Mouse (Mus musculus) ovary, postnatal 36 days (tissue): Measurements from ENCODE around the gene Abhd17c.
"Not testable (repeated sequence)": the region's sequence is repeated elsewhere in the genome, so short reads cannot be mapped to it uniquely, and the experiment has no call there.

ENCODE experiments used
- DNase-seq: peaks from one replicate; pipeline ENCODE4 v3.0.0; 2022; ENCODE audit warnings: low spot score, mixed read lengths

Abhd17c gene

GRCm38 (mm10) chr7:84152374-84152773, 681 bp upstream of the Abhd17c start:
- DNase-seq = no peak

DNA sequence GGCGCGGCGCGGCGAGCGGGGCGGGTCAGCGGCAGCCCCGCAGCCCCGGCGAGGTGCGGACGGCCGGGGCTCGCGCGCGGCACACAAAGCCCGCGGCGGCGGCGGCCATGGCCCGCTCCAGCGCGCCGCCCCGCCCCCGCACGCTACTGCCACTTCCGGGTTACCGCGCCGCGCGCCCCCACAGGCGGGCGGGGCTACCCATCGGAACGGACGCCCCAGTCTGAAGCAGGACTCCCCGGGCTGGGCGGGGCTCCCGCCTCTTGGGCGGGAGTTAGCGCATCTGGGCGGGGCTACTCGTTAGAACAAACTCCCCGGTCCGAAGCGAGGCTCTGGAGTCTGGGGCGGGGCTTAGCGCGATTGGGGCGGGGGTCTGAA, 254 bp upstream of the Abhd17c start:
- DNase-seq = peak; percentile 94

- DNase-seq = no peak
Measured at GRCm38 (mm10) chr7:84150361-84151000, 1.2 kb downstream of the Abhd17c start.

GRCm38 (mm10) chr7:84149821-84150220, 1.9 kb downstream of the Abhd17c start:
- no peak for DNase-seq

GRCm38 (mm10) chr7:84148896-84149295, 2.8 kb downstream of the Abhd17c start:
- DNase-seq = no peak

DNA sequence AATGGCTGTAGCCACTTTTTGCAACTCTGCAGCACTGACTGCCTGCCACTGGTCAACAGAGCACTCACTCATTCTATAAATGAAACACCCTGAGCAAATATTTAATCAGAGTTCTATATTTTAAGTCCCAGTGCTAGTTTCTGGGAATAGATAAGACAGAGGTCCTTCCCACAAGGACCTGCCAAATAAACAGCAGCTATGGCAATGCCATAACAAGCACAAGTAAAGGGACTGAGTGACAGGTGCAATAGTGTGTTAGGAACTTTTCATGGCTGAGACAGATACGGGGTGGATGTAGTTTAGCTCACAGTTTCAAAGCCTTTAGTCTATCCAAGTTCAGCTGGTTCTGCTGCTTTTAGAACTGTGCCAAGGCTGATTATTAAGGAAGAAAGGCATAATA, 3.9 kb downstream of the Abhd17c start:
- no peak for DNase-seq

DNA sequence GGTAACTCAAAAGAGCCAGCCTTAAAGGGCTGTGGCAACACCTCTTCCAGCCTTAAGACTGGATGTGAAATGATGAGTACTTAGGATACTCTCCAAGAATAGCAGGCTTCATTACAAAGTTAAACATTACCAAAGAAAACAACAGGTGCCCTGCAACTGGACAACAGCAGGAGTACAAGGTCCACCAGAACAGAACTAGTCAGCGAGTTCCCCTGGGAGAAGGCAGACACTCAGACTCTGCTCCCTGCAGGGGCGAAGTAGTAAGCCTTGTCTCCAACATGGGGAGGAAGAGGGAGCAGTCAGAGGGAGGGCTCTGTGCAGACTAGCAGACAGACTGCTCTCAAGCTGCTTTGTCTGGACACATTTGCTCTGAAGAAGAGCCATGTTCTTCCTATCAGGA, 6.1 kb downstream of the Abhd17c start:
- DNase-seq = no peak

- DNase-seq = no peak
Measured at GRCm38 (mm10) chr7:84142736-84143473, 8.8 kb downstream of the Abhd17c start.

GRCm38 (mm10) chr7:84142196-84142595, 9.5 kb downstream of the Abhd17c start:
- no peak for DNase-seq

DNA sequence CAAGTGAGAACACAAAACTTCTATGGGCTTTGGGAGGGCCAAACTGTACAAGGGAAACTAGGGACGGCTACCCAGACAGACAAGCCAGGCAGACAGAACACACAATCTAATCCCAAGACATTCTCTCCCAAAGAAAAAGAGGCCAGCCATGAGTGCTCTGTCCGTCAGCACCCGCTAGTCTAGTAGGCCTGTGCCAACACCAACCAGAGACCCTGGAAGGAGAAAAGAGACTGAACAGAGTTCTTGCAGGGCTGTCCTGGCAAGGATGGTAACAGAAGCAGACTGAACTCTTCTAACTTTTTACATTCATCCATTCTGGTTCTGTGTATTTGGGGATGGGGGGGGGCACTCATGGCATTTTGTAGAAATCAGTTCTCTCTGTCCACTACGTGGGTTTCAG, 12.1 kb downstream of the Abhd17c start:
- no peak for DNase-seq

- DNase-seq = no peak
Measured at GRCm38 (mm10) chr7:84138731-84139130, 13.0 kb downstream of the Abhd17c start.

DNA sequence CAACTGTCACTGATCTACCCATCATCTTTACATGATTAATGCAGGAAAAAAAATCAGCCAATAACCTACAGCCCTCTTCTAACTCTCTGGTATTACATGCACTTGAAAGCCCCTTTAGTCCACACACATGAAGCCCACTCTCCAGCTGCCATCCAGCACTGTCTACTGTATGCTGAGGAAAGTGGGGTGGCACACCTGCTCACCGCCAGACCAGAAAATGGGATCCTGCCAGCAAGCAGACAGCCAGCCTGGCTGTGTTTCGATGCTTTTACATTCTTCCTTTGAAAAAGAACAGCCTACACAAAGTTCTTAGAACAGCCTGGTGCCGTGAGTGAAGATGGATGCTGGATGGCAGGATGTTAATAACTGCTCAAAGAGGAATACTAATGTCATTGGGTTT, 13.9 kb downstream of the Abhd17c start:
- DNase-seq = no peak

DNA sequence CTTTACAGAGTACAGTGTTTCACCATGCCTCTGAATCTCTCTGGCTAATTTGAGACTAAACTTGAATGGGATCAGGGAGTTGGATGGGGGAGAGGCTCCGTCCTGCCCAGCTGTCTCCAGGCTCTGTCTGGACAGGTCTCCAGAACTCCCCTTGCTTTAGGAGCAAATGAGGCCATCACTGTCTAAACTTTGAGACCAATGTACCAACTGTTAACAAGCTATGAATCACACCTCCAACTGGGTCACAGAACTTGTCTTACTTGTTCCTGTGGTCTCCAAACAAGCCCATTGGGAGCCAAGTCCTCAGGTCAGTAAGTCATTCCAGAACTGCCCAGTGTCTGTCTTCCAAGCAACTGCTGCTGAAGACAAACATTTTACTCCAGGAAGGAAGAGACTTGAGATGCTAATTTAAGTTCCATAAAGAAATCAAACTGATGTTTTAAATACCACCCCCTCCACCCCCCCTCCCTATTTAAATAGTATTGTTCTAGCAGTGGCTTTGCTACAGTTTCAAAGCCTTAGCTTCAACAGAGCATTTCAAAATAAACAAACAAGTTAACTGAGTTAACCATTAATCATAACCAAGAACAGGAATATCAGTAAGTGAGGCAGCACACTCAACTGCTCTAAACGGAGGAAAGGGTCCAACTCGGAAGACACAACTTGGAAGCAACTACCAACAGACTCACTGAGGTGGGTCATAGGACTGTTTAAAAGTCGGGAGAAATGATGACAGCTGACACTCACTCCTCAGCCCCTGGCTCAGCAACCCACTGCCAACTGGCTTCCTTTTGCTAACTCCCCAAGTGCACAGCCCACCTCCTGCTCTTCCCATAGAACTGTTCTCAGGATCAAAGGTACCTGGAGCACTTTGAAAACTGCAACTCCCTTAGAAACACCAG, 15.6 kb downstream of the Abhd17c start:
- no peak for DNase-seq

DNA sequence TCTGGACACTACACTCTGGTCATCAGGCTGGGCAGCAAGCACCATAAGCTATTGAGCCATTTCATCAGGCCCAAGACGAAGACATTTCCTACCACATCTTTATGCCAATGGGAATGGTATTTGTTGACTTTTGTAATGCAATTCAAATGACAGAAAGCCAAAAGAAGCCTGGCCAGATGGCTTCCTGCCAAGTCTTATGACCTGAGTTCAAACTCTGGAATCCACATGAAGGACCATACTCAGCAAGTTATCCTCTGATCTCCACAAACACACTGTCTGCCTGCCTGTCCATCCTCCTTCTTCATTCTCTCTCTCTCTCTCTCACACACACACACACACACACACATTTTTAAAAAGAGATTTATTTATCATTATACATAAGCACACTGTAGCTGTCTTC, 19.0 kb downstream of the Abhd17c start:
- DNase-seq = no peak

GRCm38 (mm10) chr7:84131736-84132135, 20.0 kb downstream of the Abhd17c start:
- DNase-seq = no peak

GRCm38 (mm10) chr7:84128661-84129060, 23.0 kb downstream of the Abhd17c start:
- DNase-seq = no peak

- no peak for DNase-seq
Measured at GRCm38 (mm10) chr7:84125730-84126129, 26.0 kb downstream of the Abhd17c start.

- DNase-seq = not testable (repeated sequence)
Measured at GRCm38 (mm10) chr7:84123651-84124050, 28.0 kb downstream of the Abhd17c start.

- no peak for DNase-seq
Measured at GRCm38 (mm10) chr7:84121778-84122177, 29.9 kb downstream of the Abhd17c start.

- DNase-seq = no peak
Measured at GRCm38 (mm10) chr7:84120142-84120760, 31.4 kb downstream of the Abhd17c start.

DNA sequence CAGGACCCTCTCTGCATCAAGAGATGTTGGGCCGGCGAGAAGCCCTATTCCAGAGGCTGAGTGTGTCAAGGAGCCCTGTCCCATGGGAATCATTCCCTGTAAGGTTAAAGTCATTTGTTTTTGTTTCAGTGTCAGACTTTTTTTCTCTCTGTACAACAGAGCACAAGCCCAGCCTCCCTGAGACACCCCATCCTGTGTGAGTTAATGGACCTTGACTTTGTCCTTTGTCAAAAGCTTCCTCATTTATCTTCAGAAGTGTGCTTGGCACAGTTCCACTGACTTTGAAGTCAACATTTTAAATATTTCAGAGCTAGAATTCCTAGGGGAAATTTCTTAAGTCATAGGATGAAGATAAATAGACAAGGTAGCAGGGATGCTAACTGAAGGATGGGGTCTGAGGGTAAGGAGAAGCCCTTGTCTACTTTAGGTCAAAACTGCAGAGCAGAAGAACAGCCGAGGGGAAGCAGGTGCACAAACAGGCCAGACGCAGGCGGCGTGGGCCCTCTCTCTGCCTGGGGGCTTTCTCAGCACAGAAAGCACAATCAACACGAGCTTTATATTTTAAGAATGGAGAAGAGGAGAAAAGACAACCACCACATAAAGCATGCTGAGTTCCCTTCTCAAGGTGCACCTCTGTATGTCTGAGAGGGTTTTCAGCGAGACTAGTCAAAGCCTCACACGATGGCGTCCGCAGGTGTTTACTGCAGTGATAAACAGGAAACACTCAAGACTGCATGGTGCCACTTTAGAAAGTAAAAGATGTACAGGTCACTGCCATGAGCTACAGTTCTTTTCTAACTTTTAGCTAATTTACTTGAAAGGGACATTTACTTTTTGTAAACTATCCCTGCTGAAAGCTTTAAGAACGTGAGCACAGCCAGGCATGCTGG, 32.2 kb downstream of the Abhd17c start:
- DNase-seq = no peak
